Mouse (Mus musculus): Measurements from ENCODE around the gene Cdk1.
A peak's percentile ranks its signal among the peaks of the same experiment; 100 is the strongest.
"Not testable (repeated sequence)": the region's sequence is repeated elsewhere in the genome, so short reads cannot be mapped to it uniquely, and the experiment has no call there.

Gene Cdk1

GRCm38 (mm10) chr10:69352212-69353085 lies at the start of gene Cdk1:
Cdk1 (minus strand) TSS chr10:69352938.
- peak; percentile 93 for DNase-seq (ENCODE audit: low spot score)

GRCm38 (mm10) chr10:69399814-69400385 lies 47.2 kb upstream of the Cdk1 start:
- DNase-seq (ENCODE audit: low spot score): no peak

GRCm38 (mm10) chr10:69398763-69399590 lies 46.2 kb upstream of the Cdk1 start, which contains the start of gene Ank3:
Ank3 (plus strand) TSS chr10:69398773.
- DNase-seq (ENCODE audit: low spot score): no peak

- no peak for DNase-seq (ENCODE audit: low spot score)
Observed at GRCm38 (mm10) chr10:69398197-69398762, 45.5 kb upstream of the Cdk1 start.

GRCm38 (mm10) chr10:69389511-69389910 lies 36.8 kb upstream of the Cdk1 start:
- no peak for DNase-seq (ENCODE audit: low spot score)

GRCm38 (mm10) chr10:69386767-69387166 lies 34.0 kb upstream of the Cdk1 start:
- no peak for DNase-seq (ENCODE audit: low spot score)

GRCm38 (mm10) chr10:69385136-69385535 lies 32.4 kb upstream of the Cdk1 start:
- DNase-seq (ENCODE audit: low spot score): no peak

- no peak for DNase-seq (ENCODE audit: low spot score)
Observed at GRCm38 (mm10) chr10:69384640-69385039, 31.9 kb upstream of the Cdk1 start.

- DNase-seq (ENCODE audit: low spot score): no peak
Observed at GRCm38 (mm10) chr10:69383186-69383585, 30.4 kb upstream of the Cdk1 start.

- DNase-seq (ENCODE audit: low spot score): no peak
Observed at GRCm38 (mm10) chr10:69375154-69375553, 22.4 kb upstream of the Cdk1 start.

GRCm38 (mm10) chr10:69373796-69374550 lies 21.2 kb upstream of the Cdk1 start:
- DNase-seq (ENCODE audit: low spot score): no peak

- no peak for DNase-seq (ENCODE audit: low spot score)
Observed at GRCm38 (mm10) chr10:69372061-69372460, 19.3 kb upstream of the Cdk1 start.

- DNase-seq (ENCODE audit: low spot score): no peak
Observed at GRCm38 (mm10) chr10:69371441-69371840, 18.7 kb upstream of the Cdk1 start.

- DNase-seq (ENCODE audit: low spot score): no peak
Observed at GRCm38 (mm10) chr10:69369321-69369720, 16.6 kb upstream of the Cdk1 start.

GRCm38 (mm10) chr10:69366877-69367387 lies 14.2 kb upstream of the Cdk1 start:
- DNase-seq (ENCODE audit: low spot score): no peak

GRCm38 (mm10) chr10:69366208-69366607 lies 13.5 kb upstream of the Cdk1 start:
- no peak for DNase-seq (ENCODE audit: low spot score)

GRCm38 (mm10) chr10:69359666-69360065 lies 6.9 kb upstream of the Cdk1 start:
- no peak for DNase-seq (ENCODE audit: low spot score)

GRCm38 (mm10) chr10:69353086-69353479 lies 345 bp upstream of the Cdk1 start:
- DNase-seq (ENCODE audit: low spot score): not testable (repeated sequence)

GRCm38 (mm10) chr10:69351842-69352211 lies 911 bp downstream of the Cdk1 start:
- DNase-seq (ENCODE audit: low spot score): no peak

- no peak for DNase-seq (ENCODE audit: low spot score)
Observed at GRCm38 (mm10) chr10:69351071-69351841, 1.5 kb downstream of the Cdk1 start.

Measured in ovary, adult 18-20 months (tissue).